Mouse (Mus musculus) embryonic facial prominence, embryonic 12.5 days (tissue): Measurements from ENCODE around the gene Peak1. TPM values are rescaled to one million over a fixed set of nuclear protein-coding genes. Genes with fewer than 3 reads are reported as not detected.

Source experiments
- microRNA-seq: library from miRNA; unstranded; fragments of <30 nt; microRNA quantifications from one replicate; pipeline ENCODE4, GENCODE M21; 2017
- polyA plus RNA-seq: library from polyadenylated mRNA; unstranded; fragments of >200 nt; fragmentation: Nextera tagmentation; extraction: Ambion mirVana; gene quantifications from 2 replicates; pipeline ENCODE4 v1.2.1, GENCODE M21; 2016

Peak1 gene
- polyA plus RNA-seq, 1 experiment from 2014 or later = 12.0 TPM

Small RNAs within 50 kb of the gene (microRNA-seq; reads per million reads assigned to microRNA genes)
- 2.2 reads per million, percentile 7 among the genes with 10 or more reads in this experiment for gene Gm24270

Other genes starting within 250 kb of the Peak1 start
- 73.0 and 75.2 TPM in 2 replicates for gene Hmg20a, start 542 bp upstream of the Peak1 start, polyA plus RNA-seq